Mouse (Mus musculus) E14TG2a.4 (cell line): ENCODE results near the gene Emp1.

ENCODE experiments used
- CTCF ChIP-seq: conservative IDR thresholded peaks from 2 replicates; pipeline ENCODE4 v1.5.1; 2014; ENCODE audit warnings: low read length
- POU5F1 ChIP-seq: IDR thresholded peaks from 2 replicates; pipeline ENCODE4 v1.6.1; 2014; ENCODE audit warnings: low read length, borderline replicate concordance

DNA sequence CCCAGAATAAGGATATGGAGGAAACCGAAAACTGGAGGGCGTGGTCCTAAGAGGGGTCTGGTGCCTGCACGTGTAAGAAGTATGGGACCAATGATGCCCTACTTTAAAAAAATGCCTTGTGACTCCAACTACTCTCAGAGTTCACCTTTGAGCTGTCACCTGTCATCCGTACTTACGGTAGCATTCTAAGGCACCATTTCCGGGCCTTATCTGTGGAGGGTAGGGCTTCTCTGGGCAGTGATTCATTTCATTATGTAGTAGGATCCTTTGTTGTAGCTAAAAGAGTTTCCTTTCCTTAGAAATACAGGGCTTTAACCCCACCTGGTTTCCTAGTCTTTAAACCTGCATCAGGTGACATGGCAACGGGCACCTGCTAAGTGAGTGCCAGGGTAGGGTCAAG, 35.5 kb upstream of the Emp1 start:
- TF ChIP-seq CTCF = no peak
- no peak for TF ChIP-seq POU5F1
